Mouse (Mus musculus): ENCODE results near the gene Gm4491.

GRCm38 (mm10) chr14:57133161-57133661 is 17.5 kb upstream of the Gm4491 start, which contains the start of gene Gjb6:
- TF ChIP-seq EP300 (IDR thresholded peaks at IDR 0.05; ENCODE audit: low read depth) (no peak), CTCF (IDR thresholded peaks at IDR 0.05; ENCODE audit: low read depth) (no peak)

Data from liver, postnatal 0 days (tissue).